Mouse (Mus musculus) forebrain, postnatal 0 days (tissue): ENCODE measurements at regions not wholly inside any gene's neighbourhood (a gene's known extent, or its start where the extent isn't known, plus 50 kb on each side); places are given as distances from the start of the nearest gene placed in this dataset.

Source experiments
- ATAC-seq: fragments of 200-750 bp; cut with Nextera tagmentation; 2 replicates; pipeline ENCODE4 v1.8.0; 2017; ENCODE audit warnings: mild to moderate bottlenecking, moderate library complexity
- DNase-seq: peaks from one replicate; pipeline ENCODE4 v3.0.0-alpha.2; 2015
- H3K27ac ChIP-seq: fragments of 300-500 bp; sonication (generic); 2 replicates; pipeline ENCODE4 v1.5.1; 2014; ENCODE audit warnings: low read depth, mild to moderate bottlenecking, antibody characterized with exemption, low read length, moderate library complexity, mixed read lengths
- H3K27me3 ChIP-seq: fragments of 300-500 bp; sonication (generic); 2 replicates; pipeline ENCODE4 v1.6.1; 2014; ENCODE audit warnings: mild to moderate bottlenecking, low read length, mixed read lengths; ENCODE audit not compliant: insufficient read depth
- H3K36me3 ChIP-seq: fragments of 300-500 bp; sonication (generic); 2 replicates; pipeline ENCODE4 v1.6.1; 2014; ENCODE audit warnings: mild to moderate bottlenecking, moderate library complexity; ENCODE audit not compliant: insufficient read depth
- H3K4me1 ChIP-seq: fragments of 300-500 bp; sonication (generic); 2 replicates; pipeline ENCODE4 v1.6.1; 2014; ENCODE audit warnings: antibody characterized with exemption; ENCODE audit not compliant: insufficient read depth
- H3K4me2 ChIP-seq: fragments of 300-500 bp; sonication (generic); 2 replicates; pipeline ENCODE4 v1.6.1; 2014; ENCODE audit warnings: low read depth, mild to moderate bottlenecking, moderate library complexity
- H3K4me3 ChIP-seq: fragments of 300-500 bp; sonication (generic); 2 replicates; pipeline ENCODE4 v1.5.1; 2014; ENCODE audit warnings: low read depth, low read length, mixed read lengths
- H3K9ac ChIP-seq: fragments of 300-500 bp; sonication (generic); 2 replicates; pipeline ENCODE4 v1.6.1; 2014; ENCODE audit warnings: mild to moderate bottlenecking
- H3K9me3 ChIP-seq: fragments of 300-500 bp; sonication (generic); 2 replicates; pipeline ENCODE4 v1.6.1; 2016; ENCODE audit warnings: low read length
- CTCF ChIP-seq: sonication (generic); IDR thresholded peaks from 2 replicates; pipeline ENCODE4 v1.5.1; 2016; ENCODE audit warnings: antibody characterized with exemption, control low read depth, low read depth
- whole genome bisulfite sequencing: fragments of 180-500 bp; shearing (Covaris S2); extraction: QIAGEN DNeasy Blood & Tissue Kit; methylation state at CpG from one replicate; pipeline ENCODE4 v1.1.7; 2014; 5-methylcytosine and 5-hydroxymethylcytosine counted together

- no peak overlapping the region for H3K4me3 ChIP-seq
- H3K36me3 ChIP-seq = no peaks in the 10 kb centered on the region
- ATAC-seq (no peak), DNase-seq (no peak)
- H3K27ac ChIP-seq = no peak overlapping the region
- no peaks in the 10 kb centered on the region for H3K4me1 ChIP-seq
- H3K9me3 ChIP-seq = no peaks in the 10 kb centered on the region
- 89% methylated on average over 15 of the region's 15 CpGs for WGBS
- H3K4me2 ChIP-seq = no peak overlapping the region
- H3K27me3 ChIP-seq = no peaks in the 10 kb centered on the region
- H3K9ac ChIP-seq = no peak overlapping the region
- TF ChIP-seq CTCF = no peak
These were observed 177.9 kb upstream of the Map3k1 start for GRCm38 (mm10) chr13:111986681-111987080.

- Histone ChIP-seq H3K27ac (no peak overlapping the region), H3K9me3 (no peaks in the 10 kb centered on the region), H3K9ac (no peak overlapping the region), H3K4me3 (no peak overlapping the region), H3K27me3 (no peaks in the 10 kb centered on the region), H3K36me3 (no peaks in the 10 kb centered on the region), H3K4me1 (no peaks in the 10 kb centered on the region), H3K4me2 (no peak overlapping the region)
- DNase-seq (no peak), ATAC-seq (no peak)
- no peak for TF ChIP-seq CTCF
- 95% methylated on average over 3 of the region's 3 CpGs for WGBS
These were observed 178.6 kb upstream of the Map3k1 start for GRCm38 (mm10) chr13:111987420-111987819.

- DNase-seq = no peak
- peak; percentile 86 for ATAC-seq
These were observed 182.2 kb upstream of the Map3k1 start for GRCm38 (mm10) chr13:111990913-111991534.

DNA sequence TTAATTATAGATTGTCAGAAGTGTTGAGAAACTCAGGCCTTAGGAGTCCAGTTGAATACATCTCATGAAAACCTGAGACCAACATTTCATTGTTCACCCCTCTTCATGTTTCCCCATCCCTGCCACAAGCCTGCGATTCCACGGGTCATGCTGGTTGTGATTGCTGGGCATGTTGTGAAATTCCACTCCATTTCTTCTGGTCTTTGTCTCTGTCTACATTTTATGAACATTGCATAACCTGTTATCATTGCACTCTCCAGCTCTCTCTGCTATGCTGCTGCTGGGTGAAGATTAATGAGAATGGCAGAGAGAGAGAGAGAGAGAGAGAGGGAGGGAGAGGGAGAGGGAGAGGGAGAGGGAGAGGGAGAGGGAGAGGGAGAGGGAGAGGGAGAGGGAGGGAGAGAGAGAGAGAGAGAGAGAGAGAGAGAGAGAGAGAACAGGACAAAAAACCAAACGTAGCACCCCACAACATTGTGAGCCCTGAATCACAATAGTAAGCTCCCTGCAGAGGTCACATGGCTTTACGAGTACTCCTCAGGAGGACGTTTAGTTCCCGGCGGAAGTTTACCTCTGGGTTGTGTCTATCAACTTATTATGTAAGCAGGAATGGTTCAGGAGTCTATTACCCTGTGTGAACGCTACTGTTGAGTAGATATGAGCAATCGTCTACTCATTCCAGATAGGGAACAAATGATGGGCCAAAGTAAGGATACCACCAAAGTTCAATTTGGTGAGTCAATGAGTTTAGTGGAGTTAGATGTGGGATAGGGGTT lies 183.5 kb upstream of the Map3k1 start:
- Histone ChIP-seq H3K9me3 (no peaks in the 10 kb centered on the region), H3K4me3 (no peak overlapping the region), H3K36me3 (no peaks in the 10 kb centered on the region), H3K4me1 (no peaks in the 10 kb centered on the region), H3K9ac (no peak overlapping the region), H3K4me2 (no peak overlapping the region), H3K27ac (no peak overlapping the region), H3K27me3 (no peaks in the 10 kb centered on the region)
- 80% methylated on average over 9 of the region's 9 CpGs for WGBS
- TF ChIP-seq CTCF = no peak
- no peak for DNase-seq
- no peak for ATAC-seq

More at GRCm38 (mm10) chr13:111990913-111991534, 182.2 kb upstream of the Map3k1 start:
- H3K4me1 ChIP-seq = no peaks in the 10 kb centered on the region
- no peaks in the 10 kb centered on the region for H3K36me3 ChIP-seq
- H3K27me3 ChIP-seq = no peaks in the 10 kb centered on the region
- 5% methylated on average over 11 of the region's 11 CpGs for WGBS
- no peaks in the 10 kb centered on the region for H3K9me3 ChIP-seq
- H3K4me2 ChIP-seq = no peak overlapping the region
- TF ChIP-seq CTCF = no peak
- no peak overlapping the region for H3K27ac ChIP-seq
- no peak overlapping the region for H3K4me3 ChIP-seq
- no peak overlapping the region for H3K9ac ChIP-seq

- no peak for TF ChIP-seq CTCF
- Histone ChIP-seq H3K27ac (no peak overlapping the region), H3K9ac (no peak overlapping the region), H3K4me2 (no peak overlapping the region), H3K4me1 (no peaks in the 10 kb centered on the region), H3K4me3 (no peak overlapping the region), H3K36me3 (no peaks in the 10 kb centered on the region), H3K9me3 (no peaks in the 10 kb centered on the region), H3K27me3 (no peaks in the 10 kb centered on the region)
- WGBS = 81% methylated on average over 5 of the region's 5 CpGs
- no peak for DNase-seq
- ATAC-seq = no peak
These were observed 186.2 kb upstream of the Map3k1 start for GRCm38 (mm10) chr13:111994862-111995490.

DNA sequence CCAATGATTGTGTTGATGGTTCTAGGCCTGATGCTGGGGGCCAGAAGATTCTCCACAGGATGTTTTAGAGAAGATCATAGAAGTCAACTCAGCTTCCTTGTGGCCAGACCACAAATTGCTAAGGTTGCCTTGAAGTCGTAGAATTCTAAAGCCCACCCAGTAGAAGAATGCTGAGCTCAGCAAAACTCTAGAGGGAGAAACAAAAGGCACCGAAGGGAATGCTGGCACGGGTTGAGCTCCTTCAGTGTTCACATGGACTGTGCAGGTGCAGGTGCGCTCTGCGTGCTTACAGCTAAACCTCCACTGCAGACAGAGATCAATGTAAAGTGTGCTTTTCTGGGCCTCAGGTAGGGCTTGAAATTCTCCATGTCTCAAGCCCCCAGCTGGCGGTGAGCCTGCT lies 186.9 kb upstream of the Map3k1 start:
- Histone ChIP-seq H3K4me2 (no peak overlapping the region), H3K36me3 (no peaks in the 10 kb centered on the region), H3K4me3 (no peak overlapping the region), H3K9me3 (no peaks in the 10 kb centered on the region), H3K4me1 (no peaks in the 10 kb centered on the region), H3K9ac (no peak overlapping the region), H3K27ac (no peak overlapping the region), H3K27me3 (no peaks in the 10 kb centered on the region)
- WGBS = 69% methylated on average over 6 of the region's 6 CpGs
- DNase-seq (no peak), ATAC-seq (no peak)
- no peak for TF ChIP-seq CTCF

GRCm38 (mm10) chr13:111996910-111997309 lies 188.1 kb upstream of the Map3k1 start:
- ATAC-seq (peak; percentile 62), DNase-seq (peak; percentile 50)
- no peak overlapping the region for H3K4me2 ChIP-seq
- H3K4me3 ChIP-seq = no peak overlapping the region
- 69% methylated on average over 11 of the region's 11 CpGs for WGBS
- 0 out of 2 replicates have a peak, but pooled peaks cover 6% of the 10 kb centered on the region for H3K4me1 ChIP-seq
- H3K9me3 ChIP-seq = no peaks in the 10 kb centered on the region
- H3K36me3 ChIP-seq = no peaks in the 10 kb centered on the region
- no peaks in the 10 kb centered on the region for H3K27me3 ChIP-seq
- no peak for TF ChIP-seq CTCF
- no peak overlapping the region for H3K9ac ChIP-seq
- H3K27ac ChIP-seq = no peak overlapping the region
